Mouse (Mus musculus): ENCODE results near the gene Gm45521. TPM values are rescaled to one million over a fixed set of nuclear protein-coding genes. Genes with fewer than 3 reads are reported as not detected.

The Gm45521 gene
- polyA plus RNA-seq, 1 experiment from 2014 or later, result not detected

DNA sequence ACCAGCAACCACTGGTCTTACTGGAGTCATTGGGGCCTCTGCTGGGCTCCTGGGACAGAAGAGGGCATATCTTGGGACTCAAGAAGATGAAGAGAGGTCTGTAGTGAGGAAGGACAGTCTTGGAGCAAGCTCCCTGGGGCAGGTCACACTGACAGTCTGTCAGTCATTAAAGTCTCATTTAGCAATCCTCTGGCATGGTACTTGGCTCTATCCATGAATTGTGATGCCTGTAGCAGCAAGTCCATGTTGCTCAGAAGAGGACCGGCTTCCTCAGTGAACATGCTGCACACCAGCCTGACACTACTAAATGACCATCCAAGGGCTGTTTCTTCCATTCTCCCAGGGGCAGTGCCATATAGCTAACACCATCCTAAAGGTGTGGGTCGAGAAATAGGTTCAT, 5.5 kb downstream of the Gm45521 start:
- Histone ChIP-seq H3K36me3 (ENCODE audit: control insufficient read depth, insufficient read depth, low read length) (no peaks in the 10 kb centered on the region), H3K4me2 (ENCODE audit: low read depth) (no peak overlapping the region), H3K27ac (ENCODE audit: low read depth, low read length) (no peak overlapping the region), H3K4me1 (ENCODE audit: control insufficient read depth, insufficient read depth, low read length) (no peaks in the 10 kb centered on the region), H3K9ac (ENCODE audit: low read length) (no peak overlapping the region), H3K9me3 (ENCODE audit: control insufficient read depth, low read length) (no peaks in the 10 kb centered on the region), H3K4me3 (ENCODE audit: low read depth, low read length) (no peak overlapping the region), H3K27me3 (ENCODE audit: control insufficient read depth, insufficient read depth, low read length) (no peaks in the 10 kb centered on the region)
- DNase-seq (ENCODE audit: low spot score), result no peak
- 86% methylated on average over 2 of the region's 2 CpGs for WGBS
- no peak for ATAC-seq (ENCODE audit: insufficient read depth, low FRiP score, low TSS enrichment)

DNA sequence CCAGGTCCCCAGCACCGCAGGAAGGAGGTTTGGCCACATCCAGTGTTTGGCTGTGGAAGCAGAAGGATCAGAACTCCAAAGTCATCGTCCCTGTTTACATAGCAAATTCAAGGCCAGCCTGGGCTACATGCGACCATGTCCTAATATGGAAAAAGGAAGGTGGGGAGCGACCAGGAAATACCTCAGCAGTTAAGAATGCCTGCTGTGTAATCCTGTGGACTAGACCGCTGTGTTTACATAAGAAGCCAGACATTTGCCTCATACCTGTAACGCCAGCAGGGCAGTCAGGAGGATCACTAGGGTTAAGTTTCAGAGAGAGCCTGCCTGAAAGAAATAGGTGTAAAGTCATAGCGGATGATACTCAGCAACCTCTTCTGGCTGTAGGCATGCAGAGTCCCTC, 6.1 kb downstream of the Gm45521 start:
- Histone ChIP-seq H3K4me2 (ENCODE audit: low read depth) (no peak overlapping the region), H3K4me3 (ENCODE audit: low read depth, low read length) (no peak overlapping the region), H3K4me1 (ENCODE audit: control insufficient read depth, insufficient read depth, low read length) (no peaks in the 10 kb centered on the region), H3K27ac (ENCODE audit: low read depth, low read length) (no peak overlapping the region), H3K9ac (ENCODE audit: low read length) (no peak overlapping the region), H3K36me3 (ENCODE audit: control insufficient read depth, insufficient read depth, low read length) (no peaks in the 10 kb centered on the region), H3K9me3 (ENCODE audit: control insufficient read depth, low read length) (no peaks in the 10 kb centered on the region), H3K27me3 (ENCODE audit: control insufficient read depth, insufficient read depth, low read length) (no peaks in the 10 kb centered on the region)
- ATAC-seq (ENCODE audit: insufficient read depth, low FRiP score, low TSS enrichment), result no peak
- WGBS, result 74% methylated on average over 7 of the region's 7 CpGs
- DNase-seq (ENCODE audit: low spot score), result no peak

DNA sequence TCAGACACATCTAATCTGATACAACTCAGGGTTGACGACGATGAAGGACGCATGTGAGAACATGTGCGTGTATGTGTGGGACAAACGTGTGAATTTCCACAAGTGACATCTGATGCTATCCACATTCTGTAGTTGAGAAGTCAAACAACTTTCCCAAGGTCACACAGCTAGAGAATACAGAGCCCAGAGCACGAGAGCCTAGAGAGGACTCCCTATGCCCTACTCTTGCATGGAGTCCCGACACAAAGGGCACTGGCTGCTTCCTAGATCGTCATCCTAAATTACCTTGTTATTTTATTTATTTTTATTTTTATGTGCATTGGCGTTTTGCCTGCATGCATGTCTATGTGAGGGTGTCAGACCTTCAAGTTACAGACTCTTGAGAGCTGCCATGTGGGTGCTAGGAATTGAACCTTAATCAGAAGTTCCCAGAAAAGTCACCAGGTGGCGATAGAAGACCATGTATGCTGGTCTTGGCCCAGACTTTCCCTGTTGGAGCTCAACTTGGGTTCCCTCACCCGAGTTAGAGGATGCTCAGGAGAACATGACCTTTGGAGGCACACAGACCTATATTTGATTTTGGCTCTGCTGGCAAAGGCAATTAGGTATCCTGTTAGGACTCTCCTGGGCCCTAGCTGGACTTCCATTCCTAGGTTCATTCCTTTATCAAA, 7.3 kb downstream of the Gm45521 start:
- Histone ChIP-seq H3K27ac (ENCODE audit: low read depth, low read length) (no peak overlapping the region), H3K9me3 (ENCODE audit: control insufficient read depth, low read length) (no peaks in the 10 kb centered on the region), H3K36me3 (ENCODE audit: control insufficient read depth, insufficient read depth, low read length) (no peaks in the 10 kb centered on the region), H3K9ac (ENCODE audit: low read length) (no peak overlapping the region), H3K4me3 (ENCODE audit: low read depth, low read length) (no peak overlapping the region), H3K4me1 (ENCODE audit: control insufficient read depth, insufficient read depth, low read length) (no peaks in the 10 kb centered on the region), H3K27me3 (ENCODE audit: control insufficient read depth, insufficient read depth, low read length) (no peaks in the 10 kb centered on the region), H3K4me2 (ENCODE audit: low read depth) (no peak overlapping the region)
- WGBS, result 53% methylated on average over 11 of the region's 11 CpGs
- ATAC-seq (ENCODE audit: insufficient read depth, low FRiP score, low TSS enrichment) (0 out of 2 replicates have a peak, but pooled peaks have one; percentile 20), DNase-seq (ENCODE audit: low spot score) (peak; percentile 62)

DNA sequence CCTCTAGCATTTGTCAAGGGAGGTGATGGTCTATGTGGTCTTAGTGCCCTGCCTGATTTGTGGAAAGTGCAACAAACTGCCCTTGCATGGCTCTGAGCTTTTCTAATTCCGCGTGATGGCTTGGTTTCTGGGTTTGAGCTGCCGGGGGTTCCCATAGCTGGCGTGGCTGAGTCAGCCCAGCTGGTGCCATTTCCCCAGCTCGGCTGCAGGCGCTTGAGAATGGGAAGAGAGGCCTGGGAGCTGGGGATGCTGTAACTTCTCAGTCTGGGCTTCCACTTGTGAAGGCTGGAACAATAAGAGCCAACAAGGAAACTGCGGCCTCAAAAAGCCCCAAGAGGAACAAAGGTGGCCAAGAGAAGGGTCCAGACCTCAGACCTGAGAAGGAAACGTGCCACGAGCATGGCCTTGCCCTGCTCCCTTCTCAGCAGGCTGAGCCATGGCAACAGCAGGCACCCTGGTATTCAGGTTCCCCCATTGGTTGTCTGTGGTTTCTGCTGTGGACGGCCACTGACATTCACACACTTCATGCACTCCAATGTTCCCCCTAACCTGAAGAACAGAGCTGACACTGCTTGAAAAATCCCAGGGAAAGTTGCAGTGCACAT, 14.9 kb downstream of the Gm45521 start:
- H3K9me3 ChIP-seq (ENCODE audit: control insufficient read depth, low read length), result no peaks in the 10 kb centered on the region
- H3K9ac ChIP-seq (ENCODE audit: low read length), result no peak overlapping the region
- no peak overlapping the region for H3K4me3 ChIP-seq (ENCODE audit: low read depth, low read length)
- H3K4me1 ChIP-seq (ENCODE audit: control insufficient read depth, insufficient read depth, low read length), result no peaks in the 10 kb centered on the region
- no peaks in the 10 kb centered on the region for H3K27me3 ChIP-seq (ENCODE audit: control insufficient read depth, insufficient read depth, low read length)
- ATAC-seq (ENCODE audit: insufficient read depth, low FRiP score, low TSS enrichment), result no peak
- H3K27ac ChIP-seq (ENCODE audit: low read depth, low read length), result no peak overlapping the region
- 77% methylated on average over 10 of the region's 10 CpGs for WGBS
- DNase-seq (ENCODE audit: low spot score), result no peak
- no peak overlapping the region for H3K4me2 ChIP-seq (ENCODE audit: low read depth)
- H3K36me3 ChIP-seq (ENCODE audit: control insufficient read depth, insufficient read depth, low read length), result no peaks in the 10 kb centered on the region

DNA sequence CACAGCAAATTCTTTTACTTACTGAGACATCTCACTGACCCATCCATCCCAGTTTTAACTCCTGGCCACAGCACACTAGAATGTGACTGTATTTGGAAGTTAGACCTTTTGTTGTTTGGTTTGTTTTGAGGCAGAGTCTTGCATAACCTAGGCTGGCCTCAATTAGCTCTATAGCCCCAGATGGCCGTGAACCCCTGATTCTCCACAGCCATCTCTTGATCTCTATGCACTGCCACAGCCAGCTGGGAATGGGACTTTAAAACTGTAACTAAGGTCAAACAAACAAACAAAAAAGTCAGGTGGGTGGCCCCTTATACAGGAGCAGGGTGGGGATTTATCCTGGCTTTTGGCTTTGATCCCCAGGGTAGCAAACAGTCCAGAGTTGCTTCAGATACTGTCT, 17.6 kb downstream of the Gm45521 start:
- no peak for DNase-seq (ENCODE audit: low spot score)
- H3K36me3 ChIP-seq (ENCODE audit: control insufficient read depth, insufficient read depth, low read length), result no peaks in the 10 kb centered on the region
- 77% methylated on average over 1 of the region's 1 CpGs for WGBS
- ATAC-seq (ENCODE audit: insufficient read depth, low FRiP score, low TSS enrichment), result no peak
- no peak overlapping the region for H3K9ac ChIP-seq (ENCODE audit: low read length)
- no peak overlapping the region for H3K4me3 ChIP-seq (ENCODE audit: low read depth, low read length)
- no peaks in the 10 kb centered on the region for H3K4me1 ChIP-seq (ENCODE audit: control insufficient read depth, insufficient read depth, low read length)
- H3K27me3 ChIP-seq (ENCODE audit: control insufficient read depth, insufficient read depth, low read length), result no peaks in the 10 kb centered on the region
- no peak overlapping the region for H3K4me2 ChIP-seq (ENCODE audit: low read depth)
- H3K9me3 ChIP-seq (ENCODE audit: control insufficient read depth, low read length), result no peaks in the 10 kb centered on the region
- H3K27ac ChIP-seq (ENCODE audit: low read depth, low read length), result no peak overlapping the region

DNA sequence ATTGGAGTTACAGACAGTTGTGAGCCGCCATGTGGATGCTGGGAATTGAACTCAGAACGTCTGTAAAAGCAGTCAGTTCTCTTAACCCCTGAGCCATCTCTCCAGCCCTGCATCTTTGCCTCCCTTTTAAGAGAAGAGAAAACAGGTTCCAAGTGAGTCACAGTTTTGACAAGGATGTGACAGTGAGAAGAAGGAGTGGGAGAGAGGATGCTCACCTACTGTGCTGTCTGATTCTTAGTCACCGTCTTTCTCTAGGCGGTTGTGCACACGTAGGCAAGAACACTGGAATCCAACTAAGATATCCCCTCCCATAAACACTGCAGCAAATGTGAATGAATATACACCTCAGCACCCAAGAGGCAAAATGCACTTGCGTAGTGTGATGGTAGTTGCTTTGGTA, 18.1 kb downstream of the Gm45521 start:
- H3K27me3 ChIP-seq (ENCODE audit: control insufficient read depth, insufficient read depth, low read length), result no peaks in the 10 kb centered on the region
- 85% methylated on average over 6 of the region's 6 CpGs for WGBS
- H3K4me2 ChIP-seq (ENCODE audit: low read depth), result no peak overlapping the region
- H3K36me3 ChIP-seq (ENCODE audit: control insufficient read depth, insufficient read depth, low read length), result no peaks in the 10 kb centered on the region
- no peak overlapping the region for H3K4me3 ChIP-seq (ENCODE audit: low read depth, low read length)
- H3K4me1 ChIP-seq (ENCODE audit: control insufficient read depth, insufficient read depth, low read length), result no peaks in the 10 kb centered on the region
- no peak overlapping the region for H3K9ac ChIP-seq (ENCODE audit: low read length)
- ATAC-seq (ENCODE audit: insufficient read depth, low FRiP score, low TSS enrichment) (no peak), DNase-seq (ENCODE audit: low spot score) (no peak)
- H3K27ac ChIP-seq (ENCODE audit: low read depth, low read length), result no peak overlapping the region
- H3K9me3 ChIP-seq (ENCODE audit: control insufficient read depth, low read length), result no peaks in the 10 kb centered on the region

DNA sequence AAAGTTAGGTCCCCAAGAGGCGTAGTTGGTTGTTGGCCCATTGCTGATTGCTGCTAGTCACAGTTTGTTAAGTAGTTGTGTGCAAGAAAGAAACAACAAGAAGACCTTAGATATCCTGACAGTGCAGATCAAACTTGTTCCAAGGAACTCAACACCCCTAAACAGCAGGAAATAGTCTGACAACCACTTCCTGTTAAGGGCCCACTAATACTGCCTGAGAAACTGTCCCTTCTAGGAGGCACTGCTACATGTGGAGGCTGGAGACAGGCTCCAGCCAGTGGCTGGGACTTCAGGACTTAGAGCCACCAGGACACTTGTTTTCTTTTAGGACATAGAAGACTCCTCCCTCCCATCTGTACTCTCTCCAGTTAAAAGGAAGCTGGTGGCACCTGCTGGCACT, 20.4 kb downstream of the Gm45521 start:
- Histone ChIP-seq H3K27ac (ENCODE audit: low read depth, low read length) (no peak overlapping the region), H3K4me3 (ENCODE audit: low read depth, low read length) (no peak overlapping the region), H3K27me3 (ENCODE audit: control insufficient read depth, insufficient read depth, low read length) (no peaks in the 10 kb centered on the region), H3K4me1 (ENCODE audit: control insufficient read depth, insufficient read depth, low read length) (no peaks in the 10 kb centered on the region), H3K9me3 (ENCODE audit: control insufficient read depth, low read length) (no peaks in the 10 kb centered on the region), H3K4me2 (ENCODE audit: low read depth) (no peak overlapping the region), H3K9ac (ENCODE audit: low read length) (no peak overlapping the region), H3K36me3 (ENCODE audit: control insufficient read depth, insufficient read depth, low read length) (no peaks in the 10 kb centered on the region)
- ATAC-seq (ENCODE audit: insufficient read depth, low FRiP score, low TSS enrichment) (no peak), DNase-seq (ENCODE audit: low spot score) (no peak)
- 88% methylated on average over 1 of the region's 1 CpGs for WGBS

DNA sequence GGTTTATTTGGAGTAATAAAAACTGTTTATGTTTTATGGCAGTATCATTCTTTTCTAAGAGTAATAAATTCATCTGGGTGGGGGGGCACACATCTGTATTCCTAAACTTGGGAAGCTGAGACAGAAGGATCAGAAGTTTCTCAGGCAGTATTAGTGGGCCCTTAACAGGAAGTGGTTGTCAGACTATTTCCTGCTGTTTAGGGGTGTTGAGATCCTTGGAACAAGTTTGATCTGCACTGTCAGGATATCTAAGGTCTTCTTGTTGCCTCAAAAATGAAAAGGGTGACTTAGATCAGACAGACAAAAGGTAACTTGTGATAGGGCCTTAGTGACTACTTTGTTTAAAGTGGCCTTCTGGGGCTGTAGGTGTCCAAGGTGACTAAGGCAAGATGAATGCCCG, 21.1 kb downstream of the Gm45521 start:
- Histone ChIP-seq H3K27ac (ENCODE audit: low read depth, low read length) (no peak overlapping the region), H3K27me3 (ENCODE audit: control insufficient read depth, insufficient read depth, low read length) (no peaks in the 10 kb centered on the region), H3K4me3 (ENCODE audit: low read depth, low read length) (no peak overlapping the region), H3K9me3 (ENCODE audit: control insufficient read depth, low read length) (no peaks in the 10 kb centered on the region), H3K4me2 (ENCODE audit: low read depth) (no peak overlapping the region), H3K36me3 (ENCODE audit: control insufficient read depth, insufficient read depth, low read length) (no peaks in the 10 kb centered on the region), H3K9ac (ENCODE audit: low read length) (no peak overlapping the region), H3K4me1 (ENCODE audit: control insufficient read depth, insufficient read depth, low read length) (no peaks in the 10 kb centered on the region)
- no peak for DNase-seq (ENCODE audit: low spot score)
- no peak for ATAC-seq (ENCODE audit: insufficient read depth, low FRiP score, low TSS enrichment)
- WGBS, result 77% methylated on average over 1 of the region's 1 CpGs

DNA sequence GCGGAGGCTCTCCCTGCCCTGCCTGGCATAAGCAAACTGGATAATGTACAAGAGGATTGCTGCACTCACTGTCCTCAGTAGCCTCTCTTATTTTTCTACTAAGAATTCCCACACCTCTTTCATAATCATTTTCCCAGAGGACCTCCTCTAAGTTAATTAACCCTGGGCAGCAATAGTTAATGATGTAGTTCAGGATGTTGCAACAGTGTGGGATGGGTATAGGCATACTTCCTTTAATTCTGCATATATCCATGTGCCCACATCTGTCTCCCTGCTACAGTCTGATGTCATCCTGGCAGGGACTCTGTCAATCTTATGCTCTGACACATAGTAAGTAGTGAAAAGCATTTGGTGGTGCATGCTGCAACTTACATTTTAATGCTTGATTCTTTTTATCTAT, 24.1 kb downstream of the Gm45521 start:
- no peak overlapping the region for H3K4me3 ChIP-seq (ENCODE audit: low read depth, low read length)
- DNase-seq (ENCODE audit: low spot score), result no peak
- WGBS, result 100% methylated on average over 1 of the region's 1 CpGs

More for the DNA sequence above, 24.1 kb downstream of the Gm45521 start:
- no peak overlapping the region for H3K27ac ChIP-seq (ENCODE audit: low read depth, low read length)
- H3K4me2 ChIP-seq (ENCODE audit: low read depth), result no peak overlapping the region
- no peaks in the 10 kb centered on the region for H3K9me3 ChIP-seq (ENCODE audit: control insufficient read depth, low read length)
- H3K27me3 ChIP-seq (ENCODE audit: control insufficient read depth, insufficient read depth, low read length), result no peaks in the 10 kb centered on the region
- no peak for ATAC-seq (ENCODE audit: insufficient read depth, low FRiP score, low TSS enrichment)
- no peak overlapping the region for H3K9ac ChIP-seq (ENCODE audit: low read length)
- no peaks in the 10 kb centered on the region for H3K36me3 ChIP-seq (ENCODE audit: control insufficient read depth, insufficient read depth, low read length)
- no peaks in the 10 kb centered on the region for H3K4me1 ChIP-seq (ENCODE audit: control insufficient read depth, insufficient read depth, low read length)
